Mouse (Mus musculus): ENCODE data around the gene Hao1.

Hao1 gene

GRCm38 (mm10) chr2:134465132-134465531 lies 89.0 kb downstream of the Hao1 start:
- DNase-seq (ENCODE audit: extremely low read depth, low read depth), result peak; percentile 7

GRCm38 (mm10) chr2:134462321-134462720 lies 91.8 kb downstream of the Hao1 start:
- DNase-seq (ENCODE audit: extremely low read depth, low read depth), result no peak

- DNase-seq (ENCODE audit: extremely low read depth, low read depth), result no peak
Observed at GRCm38 (mm10) chr2:134460831-134461230, 93.3 kb downstream of the Hao1 start.

- no peak for DNase-seq (ENCODE audit: extremely low read depth, low read depth)
Observed at GRCm38 (mm10) chr2:134456065-134456505, 98.1 kb downstream of the Hao1 start.

GRCm38 (mm10) chr2:134452748-134453147 lies 101.4 kb downstream of the Hao1 start:
- DNase-seq (ENCODE audit: extremely low read depth, low read depth), result no peak

GRCm38 (mm10) chr2:134450976-134451375 lies 103.2 kb downstream of the Hao1 start:
- no peak for DNase-seq (ENCODE audit: extremely low read depth, low read depth)

Measured in MEL-GATA-1-ER (cell line).